Mouse (Mus musculus) forebrain, embryonic 16.5 days (tissue): ENCODE results near the gene Serpini1. TPM values are rescaled to one million over a fixed set of nuclear protein-coding genes. Genes with fewer than 3 reads are reported as not detected.
"Not testable (repeated sequence)": the region's sequence is repeated elsewhere in the genome, so short reads cannot be mapped to it uniquely, and the experiment has no call there.

Source experiments
- ATAC-seq: fragments of 200-750 bp; cut with Nextera tagmentation; 2 replicates; pipeline ENCODE4 v1.8.0; 2017; ENCODE audit warnings: mild to moderate bottlenecking, moderate library complexity
- H3K27ac ChIP-seq: fragments of 300-500 bp; sonication (generic); 2 replicates; pipeline ENCODE4 v1.5.1; 2014; ENCODE audit warnings: low read length, control low read depth
- H3K27me3 ChIP-seq: fragments of 300-500 bp; sonication (generic); replicated peaks from 2 replicates; pipeline ENCODE4 v1.6.1; 2014; ENCODE audit warnings: low read length; ENCODE audit not compliant: control insufficient read depth, insufficient read depth
- H3K36me3 ChIP-seq: fragments of 300-500 bp; sonication (generic); 2 replicates; pipeline ENCODE4 v1.6.1; 2014; ENCODE audit not compliant: control insufficient read depth, insufficient read depth
- H3K4me1 ChIP-seq: fragments of 300-500 bp; sonication (generic); replicated peaks from 2 replicates; pipeline ENCODE4 v1.6.1; 2014; ENCODE audit warnings: low read length; ENCODE audit not compliant: control insufficient read depth, insufficient read depth
- H3K4me2 ChIP-seq: fragments of 300-500 bp; sonication (generic); 2 replicates; pipeline ENCODE4 v1.6.1; 2014; ENCODE audit warnings: mild to moderate bottlenecking, low read length, control low read depth
- H3K4me3 ChIP-seq: fragments of 300-500 bp; sonication (generic); replicated peaks from 2 replicates; pipeline ENCODE4 v1.5.1; 2014; ENCODE audit warnings: mild to moderate bottlenecking, low read length, control low read depth
- H3K9ac ChIP-seq: fragments of 300-500 bp; sonication (generic); replicated peaks from 2 replicates; pipeline ENCODE4 v1.6.1; 2014; ENCODE audit warnings: low read depth, low read length, control low read depth
- H3K9me3 ChIP-seq: fragments of 300-500 bp; sonication (generic); 2 replicates; pipeline ENCODE4 v1.6.1; 2016; ENCODE audit warnings: low read length; ENCODE audit not compliant: control insufficient read depth
- WGBS: fragments of 180-500 bp; shearing (Covaris S2); extraction: QIAGEN DNeasy Blood & Tissue Kit; methylation state at CpG from one replicate; pipeline ENCODE4 v1.1.7; 2014; 5-methylcytosine and 5-hydroxymethylcytosine counted together
- polyA plus RNA-seq: library from polyadenylated mRNA; unstranded; fragments of >200 nt; fragmentation: Nextera tagmentation; extraction: Ambion mirVana; gene quantifications from 2 replicates; pipeline ENCODE4 v1.2.1, GENCODE M21; 2015

The Serpini1 gene
- polyA plus RNA-seq, 1 experiment from 2014 or later, result 128 TPM

DNA sequence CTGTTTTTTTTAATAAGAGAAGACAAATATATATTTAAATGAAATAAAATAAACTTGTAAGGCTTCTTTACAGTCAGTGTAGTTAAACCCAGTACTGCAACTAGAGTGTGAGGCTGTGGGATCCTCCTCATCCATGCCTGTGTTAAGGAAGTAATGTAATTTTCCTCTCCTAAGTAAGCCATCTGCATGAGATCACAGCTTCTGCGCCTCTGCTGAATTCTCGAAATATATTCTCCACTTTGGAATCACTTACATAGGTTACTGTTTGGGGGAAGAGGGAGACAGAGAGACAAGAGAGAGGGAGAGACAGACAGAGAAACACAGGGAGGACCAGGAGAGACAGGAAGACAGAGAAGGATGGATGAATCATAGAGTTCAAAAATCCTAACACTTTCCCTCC is 67.3 kb downstream of the Serpini1 start:
- H3K4me2 ChIP-seq, result no peak overlapping the region
- no peaks in the 10 kb centered on the region; the same call in 1 of the 2 replicates for H3K36me3 ChIP-seq
- H3K9ac ChIP-seq, result no peak overlapping the region
- H3K4me3 ChIP-seq, result no peak overlapping the region
- WGBS, result 96% methylated on average over 2 of the region's 2 CpGs
- ATAC-seq, result no peak
- H3K27me3 ChIP-seq, result no peaks in the 10 kb centered on the region
- no peak overlapping the region for H3K27ac ChIP-seq
- H3K4me1 ChIP-seq, result no peaks in the 10 kb centered on the region
- H3K9me3 ChIP-seq, result no peaks in the 10 kb centered on the region

DNA sequence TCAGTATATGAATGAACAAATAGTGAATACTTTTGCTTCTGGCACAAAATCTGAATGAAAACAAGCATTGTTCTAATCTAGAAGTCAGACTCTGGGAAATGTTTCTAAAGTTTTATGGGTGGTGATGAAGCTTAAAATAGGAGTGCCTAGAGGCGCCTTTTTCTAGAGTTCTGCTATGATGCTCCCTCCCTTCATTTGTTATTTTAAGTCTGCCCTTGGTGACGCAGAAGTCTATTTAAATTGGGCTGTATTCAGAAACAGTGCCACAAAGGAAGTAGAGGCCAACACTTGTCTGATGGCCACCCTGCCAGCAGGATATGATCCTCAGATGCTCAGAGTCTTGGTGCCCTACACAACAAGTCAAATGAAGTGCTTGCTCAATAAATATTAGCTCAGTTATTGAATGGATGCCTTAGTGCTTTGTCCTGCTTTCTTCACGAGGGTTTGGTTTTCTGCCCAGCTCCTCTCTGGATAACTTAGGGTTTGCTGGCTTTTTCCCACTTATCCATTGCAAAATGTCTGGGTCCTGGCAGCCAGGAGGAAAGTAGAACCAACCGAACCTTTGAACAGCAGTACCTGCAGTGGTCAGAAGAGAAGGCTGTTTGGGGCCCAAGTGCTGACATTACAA is 73.8 kb downstream of the Serpini1 start:
- no peak overlapping the region for H3K4me3 ChIP-seq
- no peaks in the 10 kb centered on the region for H3K27me3 ChIP-seq
- no peak overlapping the region for H3K4me2 ChIP-seq
- WGBS, result 80% methylated on average over 4 of the region's 4 CpGs
- no peak overlapping the region for H3K27ac ChIP-seq
- H3K36me3 ChIP-seq, result no peaks in the 10 kb centered on the region
- H3K4me1 ChIP-seq, result no peaks in the 10 kb centered on the region
- no peak overlapping the region for H3K9ac ChIP-seq
- ATAC-seq, result no peak
- H3K9me3 ChIP-seq, result no peaks in the 10 kb centered on the region

GRCm38 (mm10) chr3:75633221-75633620 is 75.9 kb downstream of the Serpini1 start:
- no peak overlapping the region for H3K27ac ChIP-seq
- no peaks in the 10 kb centered on the region for H3K9me3 ChIP-seq
- WGBS, result 89% methylated on average over 1 of the region's 1 CpGs
- H3K36me3 ChIP-seq, result no peaks in the 10 kb centered on the region
- H3K27me3 ChIP-seq, result no peaks in the 10 kb centered on the region
- no peak overlapping the region for H3K4me3 ChIP-seq
- H3K4me1 ChIP-seq, result no peaks in the 10 kb centered on the region
- H3K4me2 ChIP-seq, result no peak overlapping the region
- no peak for ATAC-seq
- no peak overlapping the region for H3K9ac ChIP-seq

GRCm38 (mm10) chr3:75633635-75634034 is 76.3 kb downstream of the Serpini1 start:
- Histone ChIP-seq H3K4me3 (no peak overlapping the region), H3K9me3 (no peaks in the 10 kb centered on the region), H3K27ac (no peak overlapping the region), H3K4me1 (no peaks in the 10 kb centered on the region), H3K36me3 (no peaks in the 10 kb centered on the region), H3K9ac (no peak overlapping the region), H3K4me2 (no peak overlapping the region), H3K27me3 (no peaks in the 10 kb centered on the region)
- WGBS, result 67% methylated on average over 4 of the region's 4 CpGs
- ATAC-seq, result no peak

DNA sequence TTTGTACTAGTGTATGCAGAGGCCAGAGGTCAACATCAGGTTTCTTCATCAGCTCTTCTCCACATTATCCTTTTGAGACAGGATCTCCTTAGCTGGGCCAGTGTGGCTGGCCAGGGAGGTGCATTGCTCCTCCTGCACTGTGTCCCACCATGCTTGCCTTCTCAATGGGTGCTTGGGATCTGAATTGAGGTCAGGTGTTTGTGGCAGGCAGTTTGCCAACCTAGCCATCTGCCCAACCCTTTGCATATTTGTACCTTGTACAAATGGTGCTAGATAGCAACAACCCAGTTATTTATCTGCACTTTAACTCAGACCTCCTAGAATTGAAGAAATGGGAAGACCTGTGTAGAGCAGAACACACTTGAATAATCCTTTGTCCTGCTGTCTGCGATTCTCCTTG is 78.3 kb downstream of the Serpini1 start:
- Histone ChIP-seq H3K27me3 (no peaks in the 10 kb centered on the region), H3K36me3 (no peaks in the 10 kb centered on the region), H3K27ac (no peak overlapping the region), H3K4me3 (no peak overlapping the region), H3K4me1 (no peaks in the 10 kb centered on the region), H3K9ac (no peak overlapping the region), H3K4me2 (no peak overlapping the region), H3K9me3 (no peaks in the 10 kb centered on the region)
- 86% methylated on average over 1 of the region's 1 CpGs for WGBS
- no peak for ATAC-seq

DNA sequence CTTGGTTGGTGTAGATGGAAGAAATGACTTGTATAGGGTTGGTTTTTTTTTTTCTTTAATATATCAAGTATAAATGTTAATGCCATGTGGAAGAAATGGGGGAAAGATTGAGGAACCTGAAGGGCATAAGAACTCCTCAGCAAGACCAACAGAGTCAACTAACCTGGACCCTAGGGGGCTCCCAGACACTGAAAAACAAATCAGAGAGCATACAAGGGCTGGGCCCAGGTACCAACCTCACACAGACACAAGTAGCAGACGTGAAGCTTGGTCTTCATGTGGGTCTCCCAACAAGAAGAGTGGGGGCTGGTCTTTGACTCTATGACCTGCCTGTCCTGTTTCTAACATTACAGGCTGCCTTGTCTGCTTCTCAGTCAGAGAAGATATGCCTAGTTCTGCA is 82.2 kb downstream of the Serpini1 start:
- H3K36me3 ChIP-seq, result no peaks in the 10 kb centered on the region
- no peak overlapping the region for H3K4me3 ChIP-seq
- ATAC-seq, result no peak
- no peak overlapping the region for H3K9ac ChIP-seq
- no peaks in the 10 kb centered on the region for H3K27me3 ChIP-seq
- H3K9me3 ChIP-seq, result no peaks in the 10 kb centered on the region
- H3K4me2 ChIP-seq, result no peak overlapping the region
- no peaks in the 10 kb centered on the region for H3K4me1 ChIP-seq
- H3K27ac ChIP-seq, result no peak overlapping the region
- WGBS, result 60% methylated on average over 1 of the region's 1 CpGs

- Histone ChIP-seq H3K36me3 (no peaks in the 10 kb centered on the region), H3K9ac (no peak overlapping the region), H3K27ac (no peak overlapping the region), H3K4me3 (no peak overlapping the region), H3K4me2 (no peak overlapping the region), H3K9me3 (no peaks in the 10 kb centered on the region), H3K27me3 (no peaks in the 10 kb centered on the region), H3K4me1 (no peaks in the 10 kb centered on the region)
- no peak for ATAC-seq
These were observed 90.2 kb downstream of the Serpini1 start for GRCm38 (mm10) chr3:75647542-75647941.

DNA sequence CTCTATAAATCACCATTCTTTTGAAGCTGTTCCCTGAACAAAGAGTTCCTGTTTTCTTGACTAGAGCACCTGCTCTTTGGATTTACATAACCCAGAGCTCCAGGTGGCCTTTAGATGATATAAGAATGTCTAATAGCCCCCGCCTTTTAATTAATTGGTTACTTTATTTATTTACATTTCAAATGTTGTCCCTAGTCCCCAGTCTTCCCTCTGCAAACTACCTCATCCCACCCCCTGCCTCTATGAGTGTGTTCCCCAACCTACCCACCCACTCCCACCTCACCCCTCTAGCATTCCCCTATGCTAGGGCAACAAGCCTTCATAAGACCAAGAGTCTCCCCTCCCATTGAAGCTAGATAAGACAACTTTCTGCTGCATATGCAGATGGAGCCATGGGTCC is 90.9 kb downstream of the Serpini1 start:
- H3K9me3 ChIP-seq, result no peaks in the 10 kb centered on the region
- H3K27ac ChIP-seq, result no peak overlapping the region
- no peaks in the 10 kb centered on the region for H3K4me1 ChIP-seq
- ATAC-seq, result no peak
- no peaks in the 10 kb centered on the region for H3K36me3 ChIP-seq
- no peaks in the 10 kb centered on the region for H3K27me3 ChIP-seq
- 79% methylated on average over 1 of the region's 1 CpGs for WGBS
- H3K4me3 ChIP-seq, result no peak overlapping the region
- H3K4me2 ChIP-seq, result no peak overlapping the region
- H3K9ac ChIP-seq, result no peak overlapping the region

- 46% methylated on average over 4 of the region's 4 CpGs for WGBS
These were observed 93.2 kb downstream of the Serpini1 start for GRCm38 (mm10) chr3:75650416-75651154.

More at GRCm38 (mm10) chr3:75650416-75651154, 93.2 kb downstream of the Serpini1 start:
- H3K4me1 ChIP-seq, H3K27me3 ChIP-seq, H3K27ac ChIP-seq, H3K9me3 ChIP-seq, H3K36me3 ChIP-seq, ATAC-seq, H3K4me3 ChIP-seq, H3K4me2 ChIP-seq, H3K9ac ChIP-seq: not testable (repeated sequence)
